Comparison of ENCODE assay signal across 22 mouse cellular contexts in genomic region chr8:122784756-122785155, GRCm38 (mm10).
"Had no signal": no experiment of that assay in that cellular context is flagged by ENCODE, and none has a peak within 500 bp of the region (broad histone marks: within the 10 kb centered on the region; RNA-seq: fewer than 3 reads in every experiment).

No protein-coding gene starts in this region.

- H3K9me3 ChIP-seq: heart, embryonic 12.5 days; hindbrain, embryonic 13.5 days; hindbrain, embryonic 15.5 days; kidney, embryonic 15.5 days; limb, embryonic 13.5 days; limb, embryonic 15.5 days; liver, embryonic 12.5 days had no signal

- H3K4me1 ChIP-seq: hindbrain, embryonic 13.5 days; hindbrain, embryonic 15.5 days; kidney, embryonic 15.5 days; limb, embryonic 13.5 days; limb, embryonic 15.5 days had no signal

- H3K4me3 ChIP-seq: heart, adult 2 months; heart, embryonic 12.5 days; hindbrain, embryonic 13.5 days; hindbrain, embryonic 15.5 days; kidney, embryonic 15.5 days; limb, embryonic 13.5 days; limb, embryonic 15.5 days; liver, embryonic 12.5 days had no signal

- DNase-seq: gastrocnemius, postnatal 14 days; heart, adult 11 months; heart, adult 2 months; heart, postnatal 10 days; kidney, adult 11 months; kidney, adult 2 months; kidney, adult 9 months; kidney, postnatal 14 days; kidney, postnatal 36 days; layer of hippocampus, adult 9-11 months; layer of hippocampus, postnatal 36 days; left cerebral cortex, postnatal 4 days had no signal

- H3K27me3 ChIP-seq: heart, embryonic 12.5 days; hindbrain, embryonic 13.5 days; hindbrain, embryonic 15.5 days; kidney, embryonic 15.5 days; limb, embryonic 13.5 days; limb, embryonic 15.5 days; liver, embryonic 12.5 days had no signal

- H3K27ac ChIP-seq: heart, adult 2 months; hindbrain, embryonic 13.5 days; hindbrain, embryonic 15.5 days; hindbrain, postnatal 0 days; kidney, embryonic 15.5 days; kidney, postnatal 0 days; limb, embryonic 13.5 days; limb, embryonic 15.5 days; liver, embryonic 12.5 days; liver, embryonic 14.5 days had no signal
